Mouse (Mus musculus) ES-Bruce4 (cell line): ENCODE measurements at regions not wholly inside any gene's neighbourhood (a gene's known extent, or its start where the extent isn't known, plus 50 kb on each side); places are given as distances from the start of the nearest gene placed in this dataset.

Experiments
- H3K27ac ChIP-seq: 2 replicates; pipeline ENCODE4 v1.5.1; 2012; ENCODE audit warnings: low read length, inconsistent platforms; ENCODE audit not compliant: insufficient read depth
- H3K27me3 ChIP-seq: 2 replicates; pipeline ENCODE4 v1.6.1; 2012; ENCODE audit warnings: mild to moderate bottlenecking, low read length, inconsistent platforms; ENCODE audit not compliant: control insufficient read depth, poor library complexity, insufficient read depth, severe bottlenecking
- H3K36me3 ChIP-seq: 2 replicates; pipeline ENCODE4 v1.6.1; 2012; ENCODE audit warnings: inconsistent platforms, mild to moderate bottlenecking, low read length, moderate library complexity; ENCODE audit not compliant: control insufficient read depth, poor library complexity, insufficient read depth, severe bottlenecking
- H3K4me1 ChIP-seq: one replicate; pipeline ENCODE4 v1.8.1; 2011; ENCODE audit warnings: low read length; ENCODE audit not compliant: control insufficient read depth, insufficient read depth
- H3K4me3 ChIP-seq: 2 replicates; pipeline ENCODE4 v1.5.1; 2011; ENCODE audit warnings: low read depth, mild to moderate bottlenecking, low read length
- H3K9ac ChIP-seq: 2 replicates; pipeline ENCODE4 v1.6.1; 2012; ENCODE audit warnings: low read depth, mild to moderate bottlenecking, inconsistent platforms; ENCODE audit not compliant: poor library complexity, severe bottlenecking
- H3K9me3 ChIP-seq: replicated peaks from 2 replicates; pipeline ENCODE4 v1.6.1; 2012; ENCODE audit warnings: mild to moderate bottlenecking, low read length, inconsistent platforms; ENCODE audit not compliant: control insufficient read depth, poor library complexity, insufficient read depth, severe bottlenecking
- CTCF ChIP-seq: IDR thresholded peaks from one replicate; pipeline ENCODE4 v1.8.1; 2011; ENCODE audit warnings: low read depth, low read length
- EP300 ChIP-seq: IDR thresholded peaks from 2 replicates; pipeline ENCODE4 v1.6.1; 2011; ENCODE audit warnings: low read depth, low read length; ENCODE audit not compliant: insufficient read depth
- POLR2A ChIP-seq: IDR thresholded peaks from one replicate; pipeline ENCODE4 v1.8.1; 2011; ENCODE audit warnings: low read length; ENCODE audit not compliant: insufficient read depth

DNA sequence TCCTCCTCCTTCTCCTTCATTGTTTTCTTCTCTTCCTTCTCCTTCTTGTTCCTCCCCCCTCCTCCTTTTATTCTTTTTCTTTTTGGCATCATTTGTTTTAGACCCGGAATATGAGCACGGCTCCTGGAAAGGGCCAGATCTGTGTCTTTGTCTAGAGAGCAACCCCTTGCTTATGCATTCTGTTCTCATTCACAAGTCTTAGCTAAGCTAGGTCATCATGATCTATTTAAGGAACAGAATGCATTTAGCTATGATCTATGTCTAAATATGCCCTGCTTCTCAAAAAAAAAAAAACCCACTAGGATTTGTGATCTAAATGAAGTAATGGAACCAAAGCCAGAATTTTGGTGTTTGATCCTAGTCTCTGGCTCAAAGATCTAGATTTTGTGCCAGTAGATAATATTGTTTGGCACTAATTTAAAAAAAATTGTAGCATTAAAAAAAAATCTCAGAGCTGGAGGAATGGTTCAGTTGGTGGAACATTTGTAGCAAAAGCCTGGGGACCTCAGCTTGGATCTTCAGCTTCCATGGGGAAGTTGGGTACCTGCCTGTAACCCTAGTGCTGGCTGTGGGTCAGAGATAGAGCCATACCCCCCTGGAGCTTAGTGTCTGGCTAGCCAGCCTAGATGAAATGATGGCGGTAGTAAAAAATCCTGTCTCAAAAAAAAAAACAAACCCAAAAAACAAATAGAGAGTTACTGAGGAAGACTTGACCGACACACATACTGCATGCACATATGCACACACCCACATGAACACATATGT, 100.5 kb upstream of the Got2 start:
- H3K27ac ChIP-seq: no peak overlapping the region
- H3K36me3 ChIP-seq: no peaks in the 10 kb centered on the region
- TF ChIP-seq EP300 (no peak), CTCF (no peak), POLR2A (no peak)
- H3K4me1 ChIP-seq: no peaks in the 10 kb centered on the region
- no peak overlapping the region for H3K4me3 ChIP-seq
- H3K9me3 ChIP-seq: no peaks in the 10 kb centered on the region
- peaks cover 4% of the 10 kb centered on the region; the same call in 1 of the 2 replicates for H3K27me3 ChIP-seq
- H3K9ac ChIP-seq: no peak overlapping the region

DNA sequence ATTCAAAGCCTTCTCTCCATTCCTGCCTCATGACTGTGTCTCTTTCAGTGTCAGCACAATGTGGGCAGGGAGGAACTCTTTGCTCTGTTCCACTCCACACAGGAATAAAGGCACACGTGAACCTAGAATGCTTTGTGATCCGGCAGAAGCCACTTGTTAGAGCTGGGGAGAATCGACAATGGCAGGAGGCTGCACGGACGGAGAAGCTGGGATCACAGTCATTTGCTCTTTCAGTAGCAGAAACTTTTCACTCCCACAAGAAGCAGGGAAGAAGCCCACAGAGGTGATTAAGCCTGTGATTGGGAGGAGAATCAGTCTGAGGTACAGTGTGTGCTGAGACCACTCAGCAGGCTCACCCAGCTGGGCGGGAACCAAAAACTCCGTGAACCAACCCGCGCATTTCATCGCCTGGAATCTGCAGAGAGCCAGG, 98.7 kb upstream of the Got2 start:
- TF ChIP-seq EP300: no peak
- no peak for TF ChIP-seq POLR2A
- no peak for TF ChIP-seq CTCF
- Histone ChIP-seq H3K36me3 (no peaks in the 10 kb centered on the region), H3K9me3 (no peaks in the 10 kb centered on the region), H3K9ac (no peak overlapping the region), H3K27me3 (peaks cover 5% of the 10 kb centered on the region; the same call in 1 of the 2 replicates), H3K4me3 (no peak overlapping the region), H3K4me1 (no peaks in the 10 kb centered on the region), H3K27ac (no peak overlapping the region)

GRCm38 (mm10) chr8:95986410-95986809, 98.1 kb upstream of the Got2 start:
- Histone ChIP-seq H3K36me3 (no peaks in the 10 kb centered on the region), H3K27me3 (peaks cover 5% of the 10 kb centered on the region; the same call in 1 of the 2 replicates), H3K27ac (no peak overlapping the region), H3K9me3 (no peaks in the 10 kb centered on the region), H3K9ac (no peak overlapping the region), H3K4me3 (no peak overlapping the region), H3K4me1 (no peaks in the 10 kb centered on the region)
- TF ChIP-seq CTCF (no peak), POLR2A (no peak), EP300 (no peak)

- TF ChIP-seq POLR2A (no peak), EP300 (no peak), CTCF (no peak)
- Histone ChIP-seq H3K9ac (no peak overlapping the region), H3K4me1 (no peaks in the 10 kb centered on the region), H3K4me3 (no peak overlapping the region), H3K36me3 (no peaks in the 10 kb centered on the region), H3K9me3 (no peaks in the 10 kb centered on the region), H3K27me3 (peaks cover 5% of the 10 kb centered on the region; the same call in 1 of the 2 replicates), H3K27ac (no peak overlapping the region)
These were observed 95.3 kb upstream of the Got2 start for GRCm38 (mm10) chr8:95983690-95984089.

- H3K27ac ChIP-seq: no peak overlapping the region
- H3K36me3 ChIP-seq: no peaks in the 10 kb centered on the region
- H3K27me3 ChIP-seq: peaks cover 1% of the 10 kb centered on the region; the same call in 1 of the 2 replicates
- no peaks in the 10 kb centered on the region for H3K9me3 ChIP-seq
- no peak overlapping the region for H3K9ac ChIP-seq
- TF ChIP-seq POLR2A (no peak), EP300 (no peak), CTCF (no peak)
- no peak overlapping the region for H3K4me3 ChIP-seq
- no peaks in the 10 kb centered on the region for H3K4me1 ChIP-seq
These were observed 92.1 kb upstream of the Got2 start for GRCm38 (mm10) chr8:95980405-95980804.

DNA sequence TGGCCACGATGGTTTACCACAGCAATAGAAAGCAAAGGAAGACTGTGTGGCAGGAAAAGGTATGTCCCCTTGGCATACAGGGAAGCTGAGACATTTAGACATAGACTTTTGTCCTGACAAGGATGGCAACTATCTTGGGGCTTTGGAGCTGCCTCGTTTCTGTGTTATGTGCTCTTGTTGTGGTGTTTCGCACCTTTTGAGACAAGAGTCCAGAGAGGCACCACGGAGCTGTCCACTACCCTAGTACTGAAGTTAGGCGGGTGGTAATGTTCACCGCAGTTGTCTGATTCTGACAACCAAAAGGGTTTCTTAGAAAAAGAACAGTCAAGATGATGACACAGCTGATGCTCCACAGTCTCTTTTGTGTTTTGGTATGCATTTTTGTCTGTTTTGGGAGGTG, 90.9 kb upstream of the Got2 start:
- Histone ChIP-seq H3K4me3 (no peak overlapping the region), H3K9ac (no peak overlapping the region), H3K27me3 (peaks cover 1% of the 10 kb centered on the region; the same call in 1 of the 2 replicates), H3K36me3 (no peaks in the 10 kb centered on the region), H3K27ac (no peak overlapping the region), H3K4me1 (no peaks in the 10 kb centered on the region), H3K9me3 (no peaks in the 10 kb centered on the region)
- no peak for TF ChIP-seq EP300
- no peak for TF ChIP-seq POLR2A
